Mouse (Mus musculus) liver, postnatal 0 days (tissue): ENCODE data around the gene Snx18. TPM values are rescaled to one million over a fixed set of nuclear protein-coding genes. Genes with fewer than 3 reads are reported as not detected.

Experiments
- ATAC-seq: fragments of 200-750 bp; cut with Nextera tagmentation; 2 replicates; pipeline ENCODE4 v1.8.0; 2017; ENCODE audit warnings: mild to moderate bottlenecking, moderate library complexity
- DNase-seq: peaks from one replicate; pipeline ENCODE4 v3.0.0-alpha.2; 2016
- H3K27ac ChIP-seq: fragments of 300-500 bp; sonication (generic); 2 replicates; pipeline ENCODE4 v1.5.1; 2014; ENCODE audit warnings: antibody characterized with exemption, moderate library complexity, mild to moderate bottlenecking, low read depth
- H3K27me3 ChIP-seq: fragments of 300-500 bp; sonication (generic); 2 replicates; pipeline ENCODE4 v1.6.1; 2014; ENCODE audit warnings: low read length, control low read depth, mixed read lengths; ENCODE audit not compliant: insufficient read depth
- H3K36me3 ChIP-seq: fragments of 300-500 bp; sonication (generic); replicated peaks from 2 replicates; pipeline ENCODE4 v1.6.1; 2014; ENCODE audit warnings: mild to moderate bottlenecking, control low read depth, low read length, moderate library complexity, mixed read lengths; ENCODE audit not compliant: insufficient read depth
- H3K4me1 ChIP-seq: fragments of 300-500 bp; sonication (generic); 2 replicates; pipeline ENCODE4 v1.6.1; 2014; ENCODE audit warnings: antibody characterized with exemption, mild to moderate bottlenecking, control low read depth; ENCODE audit not compliant: insufficient read depth
- H3K4me2 ChIP-seq: fragments of 300-500 bp; sonication (generic); 2 replicates; pipeline ENCODE4 v1.6.1; 2014; ENCODE audit warnings: low read depth, mild to moderate bottlenecking, low read length, moderate library complexity, mixed read lengths
- H3K4me3 ChIP-seq: fragments of 300-500 bp; sonication (generic); 2 replicates; pipeline ENCODE4 v1.5.1; 2014; ENCODE audit warnings: low read depth, low read length
- H3K9ac ChIP-seq: fragments of 300-500 bp; sonication (generic); replicated peaks from 2 replicates; pipeline ENCODE4 v1.6.1; 2014; ENCODE audit warnings: mild to moderate bottlenecking, moderate library complexity
- H3K9me3 ChIP-seq: fragments of 300-500 bp; sonication (generic); 2 replicates; pipeline ENCODE4 v1.6.1; 2016; ENCODE audit warnings: mild to moderate bottlenecking, control low read depth, low read length, mixed read lengths
- CTCF ChIP-seq: sonication (generic); IDR thresholded peaks from 2 replicates; pipeline ENCODE4 v1.5.1; 2016; ENCODE audit warnings: antibody characterized with exemption, low read depth
- EP300 ChIP-seq: IDR thresholded peaks from 2 replicates; pipeline ENCODE4 v1.6.1; 2016; ENCODE audit warnings: antibody characterized with exemption, low read depth, mild to moderate bottlenecking
- WGBS: fragments of 180-500 bp; shearing (Covaris S2); extraction: QIAGEN DNeasy Blood & Tissue Kit; methylation state at CpG from one replicate; pipeline ENCODE4 v1.1.7; 2014; ENCODE audit not compliant: insufficient replicate concordance; 5-methylcytosine and 5-hydroxymethylcytosine counted together
- polyA plus RNA-seq: library from polyadenylated mRNA; unstranded; fragments of >200 nt; fragmentation: Nextera tagmentation; extraction: Ambion mirVana; gene quantifications from 2 replicates; pipeline ENCODE4 v1.2.1, GENCODE M21; 2015

Gene Snx18
- polyA plus RNA-seq, 1 experiment from 2014 or later = 5.7 TPM

DNA sequence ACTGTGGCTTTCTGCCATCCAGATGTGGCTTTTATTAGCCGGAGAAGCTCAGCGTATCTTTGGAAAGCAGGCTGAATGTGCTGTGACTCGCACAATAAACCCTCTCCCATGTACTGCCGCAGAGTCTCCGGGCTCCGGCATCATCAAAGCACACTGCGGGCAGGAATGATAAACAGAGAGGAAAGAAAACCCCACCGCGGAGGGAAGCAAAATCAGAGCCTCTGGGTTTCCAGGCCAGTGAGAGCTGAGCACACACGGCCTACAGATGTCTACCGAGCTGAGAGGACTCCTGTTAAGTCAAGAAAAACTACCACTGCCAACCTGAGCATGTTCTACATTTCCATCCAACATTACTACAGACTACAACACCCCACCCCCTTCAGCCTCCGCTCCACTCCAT, 5.0 kb downstream of the Snx18 start:
- Histone ChIP-seq H3K9ac (peak overlapping the region; percentile 50), H3K27ac (peak overlapping the region; percentile 91), H3K9me3 (no peaks in the 10 kb centered on the region), H3K36me3 (peaks cover 3% of the 10 kb centered on the region), H3K4me3 (peak overlapping the region; percentile 68), H3K4me2 (peak overlapping the region; percentile 83), H3K27me3 (no peaks in the 10 kb centered on the region), H3K4me1 (peaks cover 69% of the 10 kb centered on the region)
- TF ChIP-seq EP300 = no peak
- TF ChIP-seq CTCF = no peak
- no peak for DNase-seq
- 43% methylated on average over 12 of the region's 12 CpGs for WGBS
- ATAC-seq = no peak

DNA sequence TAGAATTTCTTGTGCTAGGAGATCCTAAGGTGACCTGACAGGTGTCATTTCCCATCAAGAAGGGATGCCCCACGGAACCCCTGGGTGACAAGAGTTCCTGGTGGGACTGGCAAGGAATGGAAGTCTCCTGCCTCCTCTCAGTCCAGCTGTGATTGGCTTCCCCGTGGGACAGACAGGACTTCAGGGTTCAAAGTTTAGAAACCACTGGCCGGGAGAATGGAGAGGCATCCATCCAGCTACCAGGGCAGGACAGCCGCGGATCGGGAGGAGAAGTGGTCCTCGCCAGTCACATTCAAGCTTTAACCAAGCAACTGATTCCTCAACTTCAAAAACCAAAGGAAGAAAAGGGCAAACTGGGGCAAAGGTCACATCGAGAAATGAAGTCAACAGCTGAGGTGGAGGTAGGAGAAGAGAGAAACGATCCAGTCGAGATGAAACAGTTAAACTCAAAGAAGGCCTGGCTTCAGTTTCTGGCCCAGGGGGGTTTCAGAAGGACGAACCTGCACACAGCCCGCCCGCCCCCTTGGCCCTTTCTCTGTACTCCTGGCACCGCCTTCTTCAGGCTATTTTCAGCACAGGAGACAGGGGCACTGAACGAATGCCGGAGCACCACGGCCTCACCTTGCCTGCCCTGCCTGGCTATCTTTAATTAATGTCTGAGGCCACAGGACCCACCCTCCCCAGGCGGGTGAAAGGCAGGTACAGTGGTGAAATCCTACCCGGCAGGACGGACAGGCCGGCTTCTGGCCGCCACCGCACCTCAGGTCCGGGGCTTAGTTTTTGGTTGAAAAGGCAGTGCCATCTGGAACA, 6.0 kb downstream of the Snx18 start:
- H3K4me3 ChIP-seq = peak overlapping the region; percentile 68; the same call in 1 of the 2 replicates
- WGBS = 63% methylated on average over 24 of the region's 24 CpGs
- DNase-seq (no peak), ATAC-seq (no peak)
- H3K4me2 ChIP-seq = peak overlapping the region; percentile 83
- peaks cover 4% of the 10 kb centered on the region for H3K36me3 ChIP-seq
- peak overlapping the region; percentile 64 for H3K27ac ChIP-seq
- H3K9me3 ChIP-seq = no peaks in the 10 kb centered on the region
- H3K4me1 ChIP-seq = peaks cover 65% of the 10 kb centered on the region
- H3K27me3 ChIP-seq = no peaks in the 10 kb centered on the region
- peak overlapping the region; percentile 50 for H3K9ac ChIP-seq
- TF ChIP-seq CTCF (no peak), EP300 (no peak)

DNA sequence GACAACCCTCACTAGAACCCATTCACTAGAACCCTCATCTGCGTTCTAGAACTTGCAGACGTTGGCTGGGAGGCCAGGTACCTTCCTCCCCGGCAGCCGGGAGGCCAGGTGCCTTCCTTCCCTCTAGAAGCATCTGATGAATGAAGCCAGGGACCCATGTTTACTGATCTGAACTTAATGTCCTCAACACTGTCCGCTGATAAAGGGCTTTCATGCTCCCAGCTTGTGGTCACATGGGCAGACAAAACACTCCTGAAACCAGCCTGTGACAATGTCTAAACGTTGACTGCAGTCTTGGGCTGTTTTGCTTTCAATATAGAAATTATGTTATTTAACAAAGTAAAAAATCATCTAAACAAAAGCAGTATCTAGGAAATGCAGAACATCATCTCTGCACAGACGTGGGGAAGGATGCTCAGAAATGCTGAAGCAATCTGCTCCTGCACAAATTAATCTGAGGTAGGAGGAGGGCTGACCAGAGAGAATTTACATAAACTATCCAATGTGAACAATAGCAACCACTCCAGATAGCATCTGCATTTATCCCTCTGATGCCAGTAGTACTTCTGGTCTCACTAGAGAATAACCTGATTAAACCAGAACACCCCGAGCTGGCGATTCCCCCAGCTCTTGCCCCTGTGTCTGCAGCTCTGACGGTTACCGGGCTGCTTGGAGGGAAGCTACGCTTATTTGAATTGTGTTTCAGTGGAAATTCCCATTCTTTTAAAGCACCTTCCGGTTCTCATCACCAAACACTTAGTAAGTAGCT, 7.4 kb downstream of the Snx18 start:
- WGBS = 64% methylated on average over 13 of the region's 13 CpGs
- no peak for ATAC-seq
- H3K4me2 ChIP-seq = peak overlapping the region; percentile 7
- H3K36me3 ChIP-seq = peaks cover 5% of the 10 kb centered on the region; the same call in 1 of the 2 replicates
- H3K4me3 ChIP-seq = no peak overlapping the region
- H3K4me1 ChIP-seq = peaks cover 65% of the 10 kb centered on the region
- no peaks in the 10 kb centered on the region for H3K9me3 ChIP-seq
- no peaks in the 10 kb centered on the region for H3K27me3 ChIP-seq
- H3K9ac ChIP-seq = no peak overlapping the region
- no peak for DNase-seq
- no peak for TF ChIP-seq EP300
- TF ChIP-seq CTCF = no peak
- H3K27ac ChIP-seq = no peak overlapping the region

DNA sequence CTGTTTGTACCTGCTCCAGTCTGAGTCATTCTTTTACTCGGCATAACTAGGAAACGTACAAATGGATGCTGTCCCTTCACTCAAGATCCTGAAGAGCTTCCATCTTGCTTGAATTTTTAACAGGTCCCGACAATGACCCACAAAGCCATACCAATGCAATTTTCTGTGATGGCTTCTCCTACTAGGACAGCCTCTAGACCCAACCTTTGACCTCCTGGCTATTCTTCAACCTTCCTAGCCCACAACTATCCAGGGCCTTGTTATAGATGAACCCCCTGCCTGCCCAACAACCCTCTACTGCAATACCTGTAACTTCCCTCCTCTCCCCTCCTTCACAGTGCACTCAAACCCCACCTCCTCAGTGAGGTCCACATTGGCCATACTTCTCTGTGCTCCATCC, 8.9 kb downstream of the Snx18 start:
- ATAC-seq (peak; percentile 9; the same call in 1 of the 2 replicates), DNase-seq (no peak)
- Histone ChIP-seq H3K9me3 (no peaks in the 10 kb centered on the region), H3K4me3 (no peak overlapping the region), H3K4me1 (peaks cover 70% of the 10 kb centered on the region), H3K27ac (peak overlapping the region; percentile 1; the same call in 1 of the 2 replicates), H3K9ac (no peak overlapping the region), H3K36me3 (peaks cover 5% of the 10 kb centered on the region; the same call in 1 of the 2 replicates), H3K4me2 (no peak overlapping the region), H3K27me3 (no peaks in the 10 kb centered on the region)
- WGBS = 66% methylated on average over 3 of the region's 3 CpGs
- TF ChIP-seq CTCF (no peak), EP300 (no peak)

DNA sequence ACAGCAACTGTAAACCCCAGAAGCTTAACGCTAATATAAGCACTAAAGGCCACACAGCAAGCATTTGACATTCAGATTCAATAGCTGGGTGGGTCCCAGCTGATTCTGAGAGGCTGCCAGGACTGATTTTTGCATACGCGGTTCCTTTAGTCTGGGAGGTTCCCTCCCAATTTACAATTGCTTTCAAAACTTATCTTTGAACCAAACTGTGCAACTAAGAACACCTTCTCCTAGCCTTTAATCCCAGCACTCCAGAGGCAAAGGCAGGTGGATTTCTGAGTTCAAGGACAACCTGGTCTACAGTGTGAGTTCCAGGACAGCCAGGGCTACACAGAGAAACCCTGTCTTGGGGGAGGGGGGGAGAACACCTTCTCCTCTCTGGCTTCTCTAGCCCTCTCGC, 10.5 kb downstream of the Snx18 start:
- peaks cover 5% of the 10 kb centered on the region; the same call in 1 of the 2 replicates for H3K36me3 ChIP-seq
- H3K9me3 ChIP-seq = no peaks in the 10 kb centered on the region
- H3K4me1 ChIP-seq = peaks cover 70% of the 10 kb centered on the region
- ATAC-seq = no peak
- WGBS = 58% methylated on average over 4 of the region's 4 CpGs
- H3K4me2 ChIP-seq = no peak overlapping the region
- no peak overlapping the region for H3K27ac ChIP-seq
- H3K9ac ChIP-seq = no peak overlapping the region
- H3K4me3 ChIP-seq = no peak overlapping the region
- no peak for TF ChIP-seq CTCF
- no peak for TF ChIP-seq EP300
- DNase-seq = no peak
- no peaks in the 10 kb centered on the region for H3K27me3 ChIP-seq

DNA sequence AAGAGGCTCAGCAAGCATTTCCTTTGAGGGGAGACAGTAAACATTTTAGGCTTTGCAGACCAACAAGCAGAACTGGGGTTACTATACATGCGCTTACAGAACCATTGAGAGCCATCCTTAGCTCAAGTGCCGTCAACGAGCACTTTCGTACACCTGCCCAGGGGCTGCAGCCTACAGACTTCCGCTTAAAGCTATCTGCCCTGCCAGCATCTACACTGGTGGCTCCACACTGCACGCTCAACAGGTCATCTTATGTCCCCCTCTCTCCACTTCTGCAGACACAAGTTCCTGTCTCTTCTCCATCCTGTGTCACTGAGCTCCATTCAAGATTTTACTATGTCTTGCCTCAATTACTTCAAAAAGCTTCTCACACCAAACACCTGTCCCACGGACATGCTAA, 11.0 kb downstream of the Snx18 start:
- peaks cover 3% of the 10 kb centered on the region; the same call in 1 of the 2 replicates for H3K36me3 ChIP-seq
- 83% methylated on average over 7 of the region's 7 CpGs for whole genome bisulfite sequencing
- H3K9ac ChIP-seq = no peak overlapping the region
- H3K9me3 ChIP-seq = no peaks in the 10 kb centered on the region
- TF ChIP-seq EP300 = no peak
- no peak for TF ChIP-seq CTCF
- no peak overlapping the region for H3K27ac ChIP-seq
- DNase-seq (no peak), ATAC-seq (no peak)
- H3K27me3 ChIP-seq = no peaks in the 10 kb centered on the region
- no peak overlapping the region for H3K4me3 ChIP-seq
- no peak overlapping the region for H3K4me2 ChIP-seq
- H3K4me1 ChIP-seq = peaks cover 68% of the 10 kb centered on the region
